7 mouse cellular contexts compared by ENCODE assay signal in the genomic region with DNA sequence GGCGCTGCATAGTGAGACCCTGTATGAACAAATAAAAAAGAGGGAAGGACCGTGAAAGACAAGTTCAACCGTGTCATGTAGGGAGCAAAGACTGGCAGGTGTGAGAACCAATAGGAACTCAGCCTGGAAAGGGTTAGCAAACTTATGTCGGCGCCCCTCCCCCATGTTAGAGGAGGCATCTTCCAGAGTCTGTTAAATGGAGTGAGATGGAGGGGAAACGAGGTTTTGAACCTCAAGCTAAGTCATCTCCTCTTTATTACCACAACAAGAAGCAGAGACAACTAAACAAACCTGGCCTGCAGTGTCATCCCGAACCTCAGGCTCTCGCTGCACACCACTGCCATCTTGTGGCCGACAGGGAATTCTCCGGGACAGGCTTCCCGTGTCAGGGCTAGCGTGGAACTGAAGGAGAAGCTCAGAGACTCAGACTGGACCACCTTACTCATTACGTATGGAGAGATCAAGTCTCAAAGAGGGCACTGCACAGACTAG. TPM values are rescaled to one million over a fixed set of nuclear protein-coding genes. Genes with fewer than 3 reads are reported as not detected.
DNase-seq lines count a peak whose midpoint lies in the region; ATAC-seq lines count a peak whose summit lies in the region.

No protein-coding gene starts in this region.

- ATAC-seq in common myeloid progenitor, adult 5-6 weeks (replicated peaks; ENCODE audit: low read depth, poor library complexity, severe bottlenecking) = peak; percentile 98
- ATAC-seq in megakaryocyte-erythroid progenitor cell, adult 5-6 weeks (replicated peaks; ENCODE audit: low FRiP score, low TSS enrichment, poor library complexity, severe bottlenecking) = peak; percentile 91

- peak; percentile 86 for DNase-seq in adipocyte (ENCODE audit: low spot score)
- DNase-seq in gastrocnemius, postnatal 10 days = peak; percentile 85
- DNase-seq in induced T-regulatory cell, adult 2 months (ENCODE audit: low read depth) = peak; percentile 82
- DNase-seq in left cerebral cortex, adult 9 months (ENCODE audit: low spot score in 2 of 2) = peak; percentile 47 to 84
- peak; percentile 77 for DNase-seq in right cerebral cortex, postnatal 25 days

RNA-seq across cellular contexts. Expression of a gene that starts 13.9 kb away (rescaled TPM):
- total RNA-seq in common myeloid progenitor, adult 5-6 weeks (2017) = 3.5 and 4.8 TPM in 2 replicates
- total RNA-seq in gastrocnemius, postnatal 10 days (2021) = 10 to 100 TPM; 27.7 to 33.1 TPM
- 2.7 and 15.3 TPM in 2 replicates for total RNA-seq in megakaryocyte-erythroid progenitor cell, adult 5-6 weeks (2014; fragmentation: Nextera tagmentation)
- total RNA-seq in megakaryocyte-erythroid progenitor cell, adult 5-6 weeks (2017) = 1.8 and 2.7 TPM in 2 replicates

RNA-seq across cellular contexts. Expression of a gene that starts 33.3 kb away (rescaled TPM):
- not detected in 2 replicates for total RNA-seq in common myeloid progenitor, adult 5-6 weeks (2017)
- not detected for total RNA-seq in gastrocnemius, postnatal 10 days (2021)
- not detected in 2 replicates for total RNA-seq in megakaryocyte-erythroid progenitor cell, adult 5-6 weeks (2014; fragmentation: Nextera tagmentation)
- total RNA-seq in megakaryocyte-erythroid progenitor cell, adult 5-6 weeks (2017) = not detected in 2 replicates

RNA-seq across cellular contexts. Expression of a gene that starts 49.7 kb away (rescaled TPM):
- not detected in 2 replicates for total RNA-seq in common myeloid progenitor, adult 5-6 weeks (2017)
- total RNA-seq in gastrocnemius, postnatal 10 days (2021) = not detected
- total RNA-seq in megakaryocyte-erythroid progenitor cell, adult 5-6 weeks (2014; fragmentation: Nextera tagmentation) = not detected in 2 replicates
- total RNA-seq in megakaryocyte-erythroid progenitor cell, adult 5-6 weeks (2017) = not detected in 2 replicates

Comparison
In these comparisons a context has a peak if more than half of its experiments do, and no peak if none do; other contexts are left out.
1. Peak in every context shown above with its lines: DNase-seq and ATAC-seq.